Mouse (Mus musculus): ENCODE measurements around the gene Foxr2. TPM values are rescaled to one million over a fixed set of nuclear protein-coding genes. Genes with fewer than 3 reads are reported as not detected.

Gene Foxr2
- total RNA-seq (2021) = not detected
- long read RNA-seq, experiment 1 = 0 reads
- long read RNA-seq, experiment 2 = 0 reads

GRCm38 (mm10) chrX:153118486-153118885, at the start of gene Foxr2:
Gene Foxr2 (plus strand): TSS chrX:153118786.
- no peak for DNase-seq

- no peak for DNase-seq
Observed at GRCm38 (mm10) chrX:153119013-153119412, 427 bp downstream of the Foxr2 start.

DNA sequence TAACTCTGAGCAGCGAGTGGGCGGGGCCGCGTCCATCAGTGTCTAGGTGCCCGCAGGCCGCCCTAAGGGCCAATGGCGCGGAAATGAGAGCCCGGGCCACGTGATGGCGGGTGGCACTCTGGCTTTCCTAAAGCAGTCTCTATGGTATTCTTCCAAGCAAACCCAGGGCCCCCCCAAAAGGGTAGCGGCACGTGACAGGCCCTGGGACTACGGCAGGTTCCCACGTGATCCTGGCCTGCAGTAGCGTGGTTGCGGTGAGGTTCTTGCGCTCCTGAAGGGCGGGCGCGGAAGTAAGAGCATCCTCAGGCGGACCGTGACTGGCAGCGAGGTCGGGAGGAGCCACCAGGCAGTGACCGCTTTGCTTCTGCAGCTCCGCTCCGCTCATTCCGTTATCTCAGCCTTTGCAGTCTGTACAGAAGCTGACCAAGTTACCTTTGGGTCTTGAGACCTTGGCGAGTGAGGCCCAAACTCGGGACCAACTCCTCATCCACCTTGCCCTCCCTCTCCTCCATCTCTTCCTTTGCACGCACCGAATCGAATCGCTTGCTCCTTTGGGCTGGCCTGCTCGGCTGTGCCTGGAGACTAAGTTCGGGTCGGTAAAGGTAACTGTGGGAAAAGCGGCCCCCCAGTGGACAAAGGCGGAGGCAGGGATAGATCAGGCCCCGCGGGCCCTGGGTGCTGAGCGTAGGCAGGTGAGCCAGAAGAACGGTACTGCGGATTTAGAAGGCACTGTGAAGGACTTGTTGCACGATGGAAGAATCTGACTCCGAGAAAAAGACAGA, 21.3 kb downstream of the Foxr2 start, which contains the start of gene Rragb:
Gene Rragb, plus strand, starts transcription at position 248 of the 782 bp plus-strand sequence.
- DNase-seq = peak; percentile 38

DNA sequence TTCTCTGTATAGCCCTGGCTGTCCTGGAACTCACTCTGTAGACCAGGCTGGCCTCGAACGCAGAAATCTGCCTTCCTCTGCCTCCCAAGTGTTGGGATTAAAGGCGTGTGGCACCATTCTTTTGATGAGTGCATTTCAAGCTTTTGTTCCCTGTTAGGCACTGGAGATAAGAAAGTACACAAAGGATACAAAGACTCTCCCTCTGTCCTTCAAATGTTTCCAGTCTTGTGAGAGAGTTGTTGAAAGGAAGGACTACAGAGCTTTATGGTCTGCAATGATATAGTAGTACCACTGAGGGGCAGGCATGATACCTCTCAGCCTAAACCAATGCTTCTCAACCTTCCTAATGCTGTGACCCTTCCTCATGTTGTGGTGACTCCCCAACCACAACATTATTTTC, 24.1 kb downstream of the Foxr2 start:
- DNase-seq = no peak

GRCm38 (mm10) chrX:153151766-153152165, 33.2 kb downstream of the Foxr2 start:
- DNase-seq = no peak

- peak; percentile 4 for DNase-seq
Observed at GRCm38 (mm10) chrX:153155322-153155721, 36.7 kb downstream of the Foxr2 start.

DNA sequence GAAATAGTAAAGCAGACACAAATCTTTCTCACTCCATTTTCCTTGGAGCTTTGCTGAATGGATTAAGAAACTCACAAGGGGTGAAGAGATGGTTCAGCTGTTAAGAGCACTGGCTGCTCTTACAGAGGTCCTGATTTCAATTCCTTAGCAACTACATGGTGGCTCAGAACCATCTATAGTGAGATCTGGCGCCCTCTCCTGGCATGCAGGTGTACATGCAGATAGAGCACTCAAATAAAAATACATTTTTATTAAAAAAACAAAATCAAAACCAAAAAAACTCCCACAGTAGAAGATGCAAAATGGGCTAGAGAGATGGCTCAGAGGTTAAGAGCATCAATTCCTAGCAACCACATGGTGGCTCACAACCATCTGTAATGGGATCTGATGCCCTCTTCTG, 56.2 kb downstream of the Foxr2 start:
- DNase-seq = peak; percentile 2

GRCm38 (mm10) chrX:153182221-153182620, 63.6 kb downstream of the Foxr2 start:
- DNase-seq = no peak

Other genes starting within 250 kb of the Foxr2 start
- under 1 TPM; 0.14 to 0.29 TPM for gene Usp51, start 112.3 kb upstream of the Foxr2 start, total RNA-seq (2021)
- gene Mageh1, start 81.2 kb upstream of the Foxr2 start, total RNA-seq (2021) = 10 to 100 TPM; 12.4 to 14.3 TPM
- gene Rragb, start 21.2 kb downstream of the Foxr2 start, total RNA-seq (2021) = 1 to 10 TPM; 1.7 to 2.2 TPM
- gene Klf8, start 118.7 kb downstream of the Foxr2 start, total RNA-seq (2021) = 1 to 10 TPM in 1 of 2 experiments, under 1 TPM in 1; 0.54 to 1.2 TPM

Measured in gastrocnemius, postnatal 10 days (tissue).